Mouse (Mus musculus) bone marrow macrophage, adult 2 months (primary cell): ENCODE results near the gene Ccdc57.

ENCODE experiments used
- CTCF ChIP-seq: IDR thresholded peaks from 2 replicates; pipeline ENCODE4 v1.5.1; 2012; ENCODE audit warnings: low read depth, mild to moderate bottlenecking, low read length, moderate library complexity
- POLR2A ChIP-seq: IDR thresholded peaks from 2 replicates; pipeline ENCODE4 v1.6.1; 2012; ENCODE audit warnings: mild to moderate bottlenecking, low read depth, low read length, borderline replicate concordance

GRCm38 (mm10) chr11:120950281-120951202 lies 17.9 kb upstream of the Ccdc57 start:
- TF ChIP-seq CTCF (no peak), POLR2A (no peak)
